Mouse (Mus musculus) frontal cortex, adult (tissue): ENCODE data around the gene Gm49369.
"Not testable (repeated sequence)": the region's sequence is repeated elsewhere in the genome, so short reads cannot be mapped to it uniquely, and the experiment has no call there.

Experiments used
- ATAC-seq: cut with Nextera tagmentation; 2 replicates; pipeline ENCODE4 v1.9.2; 2017; ENCODE audit warnings: mild to moderate bottlenecking, moderate library complexity, mixed read lengths; ENCODE audit not compliant: low TSS enrichment

Gene Gm49369

GRCm38 (mm10) chr7:142328507-142328906 lies 54.0 kb downstream of the Gm49369 start:
- no peak for ATAC-seq

DNA sequence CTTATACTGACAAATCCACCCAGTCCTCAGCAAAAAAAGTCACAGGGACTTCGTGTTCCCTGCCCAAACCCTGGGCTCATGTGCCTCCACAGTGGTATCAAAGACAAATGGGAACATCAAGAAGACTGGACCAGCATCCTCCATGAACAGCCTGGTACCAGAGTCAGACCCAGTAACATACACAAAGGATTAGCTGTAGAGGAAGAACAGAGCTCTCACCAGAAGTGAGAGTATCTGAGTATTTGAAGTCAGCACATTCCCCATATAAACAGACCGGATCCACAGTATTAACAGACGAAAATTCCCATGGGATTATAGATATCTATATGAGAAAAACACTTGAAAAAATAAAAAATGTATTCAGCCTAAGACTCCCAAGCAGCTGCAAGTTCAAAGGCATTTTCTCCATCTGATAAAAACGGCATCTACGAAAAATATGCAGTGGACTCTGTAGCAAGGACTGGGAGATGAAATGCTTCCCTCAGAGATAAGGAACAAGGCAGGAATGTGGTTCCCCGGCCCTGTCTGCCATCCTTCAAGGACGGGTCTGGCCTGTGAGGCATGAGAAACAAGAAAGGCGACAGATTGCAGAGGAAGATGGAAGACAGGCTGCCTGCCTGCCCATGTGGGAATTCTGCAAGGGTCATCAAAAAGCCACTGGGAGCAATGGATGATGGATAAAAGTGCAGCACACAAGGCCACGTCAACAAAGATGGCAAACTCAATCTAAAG lies 55.6 kb downstream of the Gm49369 start:
- no peak for ATAC-seq

DNA sequence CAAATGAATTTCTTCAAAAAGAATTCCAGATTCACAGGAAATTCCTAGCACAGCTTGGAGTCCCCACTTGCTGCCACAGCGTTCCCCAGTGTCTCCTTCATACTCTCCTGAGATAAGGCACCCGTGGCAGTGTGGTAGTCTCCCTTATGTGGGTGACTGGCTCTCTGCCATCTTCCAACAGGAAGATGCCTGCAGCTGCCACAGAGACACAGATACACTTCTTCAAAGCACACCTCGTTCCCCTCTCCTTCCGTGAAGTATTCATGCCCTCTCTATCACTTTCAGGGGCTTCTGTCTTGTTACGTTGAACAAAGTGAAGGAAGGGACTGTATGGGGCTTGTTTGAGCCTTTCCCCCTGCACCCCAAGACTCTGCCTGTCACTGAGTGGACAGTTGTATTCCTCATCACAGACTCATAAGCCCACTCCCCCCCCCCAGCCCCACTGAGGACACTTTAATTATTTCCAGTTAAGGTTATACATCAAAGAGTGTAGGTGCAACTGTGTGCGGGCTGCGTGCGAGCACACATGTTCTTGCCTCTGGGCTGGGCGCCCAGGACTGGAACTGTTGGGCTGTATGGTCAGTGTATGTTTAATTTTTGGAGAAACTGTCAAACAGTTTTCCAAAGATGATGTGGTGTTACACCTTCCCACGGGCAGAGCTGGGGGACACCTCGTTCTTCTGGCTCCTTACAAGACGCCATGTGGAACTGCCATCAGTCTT lies 58.9 kb downstream of the Gm49369 start:
- ATAC-seq: no peak

- ATAC-seq: no peak
Measured at GRCm38 (mm10) chr7:142322641-142323040, 59.8 kb downstream of the Gm49369 start.

DNA sequence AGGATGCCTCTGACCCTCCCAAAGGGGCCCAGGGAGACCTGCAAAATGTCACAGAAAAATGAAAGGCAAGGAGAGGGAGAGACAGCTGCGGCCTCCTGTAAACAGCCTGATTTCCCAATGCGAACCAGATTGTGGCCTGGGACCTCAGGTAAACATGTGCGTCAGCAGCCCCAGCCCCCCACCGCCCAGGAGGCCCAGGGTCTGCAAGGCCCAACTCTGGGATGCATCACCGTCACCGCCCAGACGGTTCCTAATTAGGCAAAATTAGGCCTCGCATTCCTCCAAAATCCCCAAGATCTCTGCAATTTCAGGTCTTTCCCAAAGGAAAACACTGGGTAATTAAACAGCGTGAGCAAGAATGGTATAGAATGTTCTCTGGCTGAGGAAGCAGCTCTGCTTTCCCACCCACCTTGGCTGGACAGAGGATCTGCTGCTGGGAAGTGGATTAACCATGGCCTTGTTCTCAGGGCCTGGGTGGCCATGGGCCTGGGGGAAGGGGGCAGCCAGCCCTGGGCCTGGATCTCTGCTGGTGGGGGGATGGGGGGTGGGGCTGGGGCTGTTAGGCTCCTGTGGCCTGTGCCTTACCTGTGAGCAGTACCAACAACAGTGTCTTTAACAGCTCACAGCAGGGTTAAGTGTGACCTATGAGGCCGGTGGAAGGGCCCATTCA lies 60.7 kb downstream of the Gm49369 start:
- ATAC-seq: not testable (repeated sequence)
